Mouse (Mus musculus) left cerebral cortex, postnatal 4 days (tissue): ENCODE results near the gene Cdhr3. TPM values are rescaled to one million over a fixed set of nuclear protein-coding genes. Genes with fewer than 3 reads are reported as not detected.
A peak's percentile ranks its signal among the peaks of the same experiment; 100 is the strongest.
"Not testable (repeated sequence)": the region's sequence is repeated elsewhere in the genome, so short reads cannot be mapped to it uniquely, and the experiment has no call there.

Experiments
- DNase-seq: peaks from one replicate; pipeline ENCODE4 v3.0.0-alpha.2; 2022
- intact Hi-C: fragments of 180-260 bp; cut with DNase I; formaldehyde crosslinking; loops from one replicate; pipeline ENCODE4 v1.15.1; 2025
- total RNA-seq, 2 experiments: library from RNA; stranded (reverse); gene quantifications; 2 replicates each; pipeline ENCODE4 v1.2.3; 2021

Cdhr3 gene
- total RNA-seq, 2 experiments from 2014 or later, result 0.76 to 1.4 TPM

DNA sequence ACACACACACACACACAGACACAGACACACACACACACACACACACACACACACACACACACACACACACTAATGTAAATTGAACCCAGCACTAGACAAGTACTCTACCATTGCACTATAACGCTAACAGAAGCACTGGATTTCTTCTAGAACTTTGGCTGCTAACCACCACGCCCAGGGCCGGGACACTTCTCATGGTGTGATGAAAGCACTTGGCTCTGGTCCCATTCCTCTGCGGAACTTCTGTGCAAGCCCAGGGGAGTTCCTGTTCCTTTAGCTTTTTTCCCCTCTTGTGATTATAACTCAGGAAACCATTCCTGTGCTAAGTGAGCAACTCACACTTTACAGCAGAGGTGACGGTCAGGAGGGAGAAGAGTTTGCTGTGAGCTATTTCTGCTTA is 9.3 kb downstream of the Cdhr3 start:
- intact Hi-C loops, result no loop called here
- DNase-seq, result no peak

DNA sequence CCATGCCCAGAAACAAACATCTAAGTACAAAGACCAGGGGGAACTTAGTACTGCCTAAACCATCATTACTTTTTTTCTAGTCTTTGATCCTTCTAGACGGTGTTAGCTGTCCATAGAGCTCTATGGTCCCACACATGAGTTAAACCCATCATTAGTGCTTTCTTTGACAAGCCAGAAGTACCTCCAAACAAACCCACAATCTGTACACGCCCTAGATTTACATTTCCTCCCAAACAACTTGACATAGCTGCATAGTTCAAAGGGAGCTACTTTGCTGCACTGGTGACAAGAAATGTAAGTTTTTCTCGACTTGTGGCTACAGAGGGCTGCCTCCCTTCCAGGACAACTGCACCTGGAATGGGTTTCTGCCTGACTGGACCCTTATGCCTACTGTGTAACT is 16.4 kb downstream of the Cdhr3 start:
- no peak for DNase-seq
- intact Hi-C loops, result no loop called here

DNA sequence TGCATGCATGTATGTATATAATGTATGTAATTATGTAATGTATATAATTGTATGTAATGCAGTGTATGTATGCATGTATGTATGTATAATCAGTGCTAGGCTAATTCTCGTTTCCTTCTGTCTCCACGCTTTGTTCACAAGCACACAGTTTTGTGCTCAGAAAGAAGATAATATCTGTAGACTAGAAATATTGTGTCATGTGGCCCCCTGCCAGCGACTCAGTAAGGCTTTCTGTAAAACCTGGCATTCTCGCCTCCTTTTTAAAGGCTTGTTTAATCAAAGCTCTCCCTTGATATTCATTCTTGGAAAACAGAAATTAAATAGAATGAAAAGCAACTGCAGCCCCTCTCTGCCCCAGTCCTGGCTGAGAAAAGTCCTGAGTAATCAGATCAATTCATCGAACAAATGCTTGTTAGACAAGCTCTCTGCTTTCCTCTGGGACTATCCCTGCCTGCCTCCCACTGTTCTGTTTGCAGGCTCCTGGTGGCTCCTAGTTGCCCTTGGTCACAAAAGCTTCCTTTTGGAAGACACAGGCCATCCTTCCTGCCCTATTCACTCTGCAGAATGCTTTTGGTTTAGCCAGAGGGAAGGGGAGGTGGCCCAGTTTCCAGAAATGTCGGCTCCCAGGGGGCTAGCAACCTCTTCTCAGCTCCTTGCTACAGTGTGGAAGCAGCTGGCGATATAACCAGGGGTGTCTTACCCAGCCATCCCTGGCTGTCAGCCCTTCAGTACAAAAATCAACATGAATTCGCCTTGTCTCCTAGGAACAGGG is 20.6 kb downstream of the Cdhr3 start:
- DNase-seq, result peak; percentile 39
- intact Hi-C loops, result no loop called here

DNA sequence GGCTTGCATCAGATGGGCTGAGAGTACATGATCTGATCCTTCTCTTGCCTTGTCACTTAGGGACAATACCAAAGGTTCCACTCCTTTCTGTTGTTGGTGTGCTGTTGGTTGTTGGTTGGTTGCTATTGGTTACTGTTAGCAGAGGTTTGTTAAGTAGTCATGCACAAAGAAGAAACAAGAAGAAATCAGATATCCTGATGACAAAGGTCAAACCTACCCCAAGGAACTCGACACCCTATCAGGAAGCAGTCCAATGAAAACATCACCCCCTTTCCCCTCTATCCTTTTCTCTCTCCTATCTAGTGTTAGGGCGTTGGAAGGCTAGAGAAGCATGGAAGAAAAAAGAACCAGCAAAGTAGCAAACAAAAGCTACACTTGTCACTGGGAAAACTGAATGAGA is 23.7 kb downstream of the Cdhr3 start:
- intact Hi-C loops, result no loop called here
- no peak for DNase-seq

DNA sequence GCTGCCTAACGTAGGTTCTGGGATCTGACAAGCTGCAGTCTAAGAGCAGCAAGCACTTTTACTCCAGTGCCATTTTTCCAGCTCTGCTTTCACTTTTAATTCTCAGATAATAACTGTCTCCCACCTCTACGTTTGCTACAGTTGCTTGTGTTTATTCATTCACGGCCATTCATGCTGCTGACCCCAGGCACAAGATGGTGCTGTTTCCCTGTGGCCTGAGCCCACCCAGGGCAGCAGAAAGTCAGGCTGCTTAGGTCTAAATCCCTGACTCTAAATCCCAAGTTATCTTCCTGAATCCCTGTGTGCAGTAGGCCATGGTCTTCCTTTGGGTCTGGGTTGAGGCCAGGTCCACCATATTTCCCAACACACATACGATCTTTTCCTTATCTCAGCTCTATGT is 26.3 kb downstream of the Cdhr3 start:
- intact Hi-C loops, result no loop called here
- DNase-seq, result no peak

DNA sequence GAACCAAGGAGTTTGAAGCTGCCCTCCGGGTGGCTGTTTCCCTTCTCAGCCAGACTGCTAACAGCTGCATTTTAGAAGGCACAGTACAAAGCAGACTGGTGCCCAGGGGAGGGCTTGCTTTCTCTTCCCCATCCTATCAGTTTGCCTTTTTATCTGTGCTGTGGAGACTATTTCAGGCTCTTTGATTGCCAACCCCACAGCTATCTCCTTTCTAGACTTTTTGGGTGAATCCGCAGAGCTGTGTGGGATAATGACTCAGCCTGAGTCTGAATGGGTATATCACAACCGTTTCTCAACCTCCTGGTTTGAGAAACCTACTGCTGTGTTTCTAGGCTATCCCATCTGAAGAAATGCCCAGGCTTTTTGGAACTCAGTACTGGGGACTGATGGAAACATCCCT is 27.5 kb downstream of the Cdhr3 start:
- no peak for DNase-seq
- intact Hi-C loops, result no loop called here

DNA sequence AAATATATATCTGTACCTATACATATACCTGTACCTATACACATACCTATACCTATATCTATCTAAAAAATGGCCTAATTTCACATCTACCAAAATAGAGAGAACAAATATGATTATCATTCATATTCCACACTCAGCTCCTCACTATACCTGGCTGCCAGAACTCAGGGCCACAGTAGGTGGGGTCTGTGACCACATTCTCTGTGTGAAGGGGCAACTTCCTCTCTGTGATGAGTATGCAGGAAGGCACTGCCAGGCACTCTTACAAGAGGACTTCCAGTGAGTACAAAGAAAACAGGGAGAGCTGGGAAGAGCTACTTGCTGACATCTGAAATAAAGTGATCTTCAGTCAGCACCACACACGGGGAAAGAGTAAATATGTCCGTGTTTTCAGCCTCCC is 28.4 kb downstream of the Cdhr3 start:
- intact Hi-C loops, result no loop called here
- DNase-seq, result no peak

DNA sequence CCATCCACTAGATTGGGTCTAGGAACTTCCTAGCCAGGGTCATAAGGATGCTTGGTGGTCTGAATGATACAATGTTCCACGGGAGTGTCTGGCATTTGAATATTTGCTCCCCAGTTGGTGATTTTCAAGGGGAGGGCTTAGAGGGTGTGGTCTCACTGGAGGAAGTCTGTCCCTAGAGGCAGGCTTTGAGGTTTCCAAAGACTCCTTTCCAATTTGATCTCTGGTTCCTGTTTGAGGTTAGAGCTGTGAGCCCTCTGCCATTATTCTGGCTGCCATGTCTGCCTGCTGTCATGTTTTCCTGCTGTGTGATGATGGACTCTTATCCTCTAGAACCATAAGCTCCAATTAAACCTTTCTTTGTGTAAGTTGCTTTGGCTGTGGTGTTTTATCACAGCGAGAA is 29.4 kb downstream of the Cdhr3 start:
- intact Hi-C loops, result no loop called here
- no peak for DNase-seq

DNA sequence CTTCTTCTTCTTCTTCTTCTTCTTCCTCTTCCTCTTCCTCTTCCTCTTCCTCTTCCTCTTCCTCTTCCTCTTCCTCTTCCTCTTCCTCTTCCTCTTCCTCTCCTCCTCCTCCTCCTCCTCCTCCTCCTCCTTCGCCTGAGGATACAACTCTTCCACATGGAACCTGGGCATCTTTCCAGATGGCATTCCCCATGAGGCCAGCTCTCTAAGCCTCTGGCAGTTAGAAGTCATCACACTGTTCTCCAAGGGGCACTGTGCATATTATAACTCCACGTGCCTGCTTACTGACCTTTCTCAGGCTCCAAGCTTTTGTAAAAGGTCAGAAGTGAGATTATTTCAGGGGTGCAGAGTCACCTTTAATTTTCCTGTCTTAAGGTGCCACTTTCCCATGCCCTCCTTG is 30.3 kb downstream of the Cdhr3 start:
- intact Hi-C loops, result not testable (repeated sequence)
- peak; percentile 29 for DNase-seq

DNA sequence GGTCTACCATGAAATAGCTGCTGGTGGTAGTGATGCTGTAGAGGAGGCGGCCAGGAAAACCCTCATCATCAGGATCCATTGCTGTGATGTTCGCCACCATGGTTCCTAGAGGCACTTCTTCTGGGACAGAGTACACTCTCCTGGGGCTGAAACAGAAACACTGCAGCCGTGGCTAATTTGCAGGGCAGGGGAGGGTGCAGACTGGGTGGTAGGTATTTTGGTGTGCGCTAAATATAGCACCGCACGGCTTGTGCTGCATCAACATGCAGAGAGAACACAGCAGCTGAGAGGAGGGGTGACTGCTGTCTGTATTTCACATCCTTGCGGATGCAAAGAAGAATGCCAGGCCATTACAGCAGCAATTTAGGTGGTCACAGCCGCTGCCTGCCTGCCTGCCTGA is 31.0 kb downstream of the Cdhr3 start:
- DNase-seq, result no peak
- intact Hi-C loops, result no loop called here

DNA sequence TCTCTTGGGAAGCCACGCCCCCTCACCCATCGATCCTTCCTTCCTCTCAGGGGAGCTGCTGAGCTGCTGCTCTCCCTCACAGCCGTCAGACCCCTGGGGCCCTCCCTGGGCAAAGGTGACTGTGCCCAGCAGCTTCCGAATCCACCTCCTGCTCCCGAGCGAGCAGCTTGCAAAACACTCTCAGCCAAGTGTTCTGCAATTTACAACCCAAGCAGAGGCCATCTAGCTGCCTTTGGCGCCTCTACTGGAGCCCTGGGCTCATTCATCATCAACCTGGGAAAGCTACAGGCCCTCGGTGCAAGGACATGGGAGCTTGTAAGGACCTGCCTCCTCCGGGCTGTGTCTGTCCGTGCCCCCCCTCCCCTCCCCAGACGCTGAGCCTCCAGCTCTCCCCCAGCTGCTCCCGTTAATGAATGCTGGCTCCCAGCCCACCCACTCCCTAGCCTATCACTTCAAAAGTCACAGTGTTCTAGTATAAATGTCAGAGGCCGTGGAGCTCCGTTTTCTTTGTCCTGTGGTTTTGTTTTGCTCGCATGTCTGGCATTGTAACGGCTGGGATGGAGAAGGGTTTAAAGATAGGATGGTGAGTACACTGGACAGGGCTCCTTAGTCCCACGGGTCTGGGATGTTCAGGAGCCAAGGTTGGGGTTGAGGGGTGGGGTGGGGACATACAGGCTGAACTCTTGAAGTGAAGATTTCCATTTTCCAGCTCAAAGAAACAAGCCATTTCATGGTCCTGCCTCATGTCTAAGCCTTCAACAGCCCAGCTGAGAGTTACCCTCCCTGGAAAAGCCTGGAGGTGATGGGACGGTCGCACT is 35.2 kb downstream of the Cdhr3 start:
- DNase-seq, result peak; percentile 79
- intact Hi-C loops, result no loop called here

DNA sequence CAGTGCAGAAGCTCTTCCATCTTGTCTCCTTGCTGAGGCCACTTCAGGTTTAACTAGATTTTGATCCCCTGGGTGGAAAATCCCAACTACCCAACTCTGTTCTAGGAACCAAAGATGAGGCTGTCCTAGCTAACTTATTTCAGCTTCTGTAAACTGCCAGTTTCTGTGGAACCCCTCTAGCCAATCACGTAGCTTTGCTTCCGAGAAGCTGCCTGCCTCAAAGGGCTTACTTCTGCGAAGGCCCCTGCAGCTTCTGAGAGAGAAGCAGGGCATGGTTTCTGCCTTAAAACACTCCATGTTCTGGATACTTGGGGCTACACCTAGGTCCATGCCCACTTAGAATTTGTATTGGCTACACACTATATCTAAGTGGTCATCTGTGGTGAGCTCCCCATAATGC is 36.1 kb downstream of the Cdhr3 start:
- intact Hi-C loops, result no loop called here
- DNase-seq, result no peak

DNA sequence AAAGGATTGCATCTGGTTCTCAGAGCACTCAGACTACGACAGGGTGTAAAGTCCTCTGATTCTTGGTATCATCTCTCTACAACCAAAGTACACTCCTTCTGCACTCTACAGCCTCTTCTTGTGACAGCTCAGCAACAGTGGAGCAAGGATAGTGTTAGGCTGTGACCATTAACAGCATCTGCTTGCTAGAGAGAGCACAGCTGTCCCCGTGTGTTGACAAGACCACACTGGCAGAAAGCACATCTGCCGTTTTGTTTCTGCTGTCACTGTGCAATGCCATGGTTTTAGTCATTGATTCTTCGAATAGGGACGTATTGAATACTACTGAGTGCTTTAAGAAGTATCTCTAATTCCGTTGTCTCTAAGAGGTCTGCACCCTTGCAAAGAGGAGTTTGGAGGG is 36.6 kb downstream of the Cdhr3 start:
- intact Hi-C loops, result no loop called here

DNA sequence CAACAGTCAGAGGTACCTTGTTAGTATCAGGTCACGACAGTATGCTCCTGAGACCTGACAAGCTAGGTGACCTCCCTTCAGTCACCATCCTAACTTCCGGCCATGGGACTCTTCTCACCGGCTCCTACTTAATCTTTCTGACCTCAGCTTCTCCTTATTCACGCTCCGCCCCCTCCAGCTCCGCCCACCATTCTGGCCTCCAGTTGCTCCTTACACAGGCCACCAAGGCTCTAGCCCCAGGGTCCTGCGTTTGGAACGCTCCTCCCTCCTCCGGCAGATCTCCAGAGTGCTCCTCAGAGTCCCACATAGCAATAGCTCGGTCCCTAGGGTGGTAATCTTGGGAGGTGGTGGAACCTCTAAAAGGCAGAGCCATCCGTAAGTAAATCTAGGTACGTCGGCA is 38.9 kb downstream of the Cdhr3 start:
- intact Hi-C loops, result no loop called here
- DNase-seq, result no peak

More for the DNA sequence above, 36.6 kb downstream of the Cdhr3 start:
- no peak for DNase-seq

DNA sequence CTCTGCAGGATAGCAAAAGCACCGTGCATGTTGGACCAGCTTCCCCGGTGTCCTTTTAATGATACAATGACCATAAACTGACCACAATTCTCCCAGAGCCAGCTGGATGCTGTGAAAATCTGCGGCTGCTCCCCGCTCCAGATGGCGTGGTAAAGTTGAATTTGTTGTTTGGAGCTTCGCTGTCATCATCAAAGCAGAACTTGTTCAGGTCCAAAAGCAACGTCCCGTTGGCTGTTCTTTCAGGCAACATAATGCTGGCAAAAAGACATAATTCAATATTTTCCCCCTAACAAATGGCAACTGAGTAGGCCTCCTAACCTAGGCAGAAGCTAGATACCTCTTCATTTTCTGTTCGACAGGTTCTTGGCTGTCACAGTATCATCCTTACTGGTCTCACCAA is 39.4 kb downstream of the Cdhr3 start:
- no peak for DNase-seq

DNA sequence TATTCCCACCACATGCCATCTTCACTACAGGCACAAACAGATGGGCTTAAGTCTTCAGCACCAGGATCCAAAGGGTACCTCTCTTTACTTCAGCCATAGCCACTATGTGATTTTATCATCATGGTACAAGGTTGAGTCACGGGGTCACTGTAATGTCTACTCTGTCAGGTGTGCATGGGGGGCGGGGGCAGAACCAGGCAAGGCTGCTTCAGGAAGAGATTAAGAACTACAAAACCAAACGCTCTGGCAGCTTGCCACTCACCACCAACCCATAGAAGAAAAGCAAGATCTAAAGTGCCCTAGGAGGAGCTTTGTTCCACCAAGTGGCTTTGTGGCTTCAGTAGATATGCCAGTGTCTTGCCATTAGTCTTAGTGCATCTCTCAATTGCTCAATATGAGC is 44.3 kb downstream of the Cdhr3 start:
- DNase-seq, result no peak
- intact Hi-C loops, result no loop called here

More for the DNA sequence above, 39.4 kb downstream of the Cdhr3 start:
- intact Hi-C loops, result no loop called here

DNA sequence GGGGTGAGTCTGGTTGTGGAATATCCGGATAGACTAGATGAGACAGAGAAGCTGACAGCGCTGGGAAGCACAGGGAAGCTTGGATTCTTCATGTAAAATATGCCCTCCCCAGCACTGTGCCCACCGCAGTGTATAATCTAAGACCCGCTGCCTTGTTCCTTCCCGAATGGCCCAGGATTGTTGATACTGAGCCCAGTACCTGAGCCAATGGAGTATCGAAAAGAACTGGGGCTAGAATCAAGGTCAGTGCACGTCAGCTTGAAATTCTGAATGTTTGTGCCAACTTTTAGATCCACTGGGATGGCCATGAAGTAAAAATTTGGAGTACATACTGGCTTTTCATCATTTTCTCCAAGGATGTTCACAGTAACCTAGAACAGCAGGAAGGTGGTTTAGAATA is 46.2 kb downstream of the Cdhr3 start:
- DNase-seq, result no peak
- intact Hi-C loops, result no loop called here

DNA sequence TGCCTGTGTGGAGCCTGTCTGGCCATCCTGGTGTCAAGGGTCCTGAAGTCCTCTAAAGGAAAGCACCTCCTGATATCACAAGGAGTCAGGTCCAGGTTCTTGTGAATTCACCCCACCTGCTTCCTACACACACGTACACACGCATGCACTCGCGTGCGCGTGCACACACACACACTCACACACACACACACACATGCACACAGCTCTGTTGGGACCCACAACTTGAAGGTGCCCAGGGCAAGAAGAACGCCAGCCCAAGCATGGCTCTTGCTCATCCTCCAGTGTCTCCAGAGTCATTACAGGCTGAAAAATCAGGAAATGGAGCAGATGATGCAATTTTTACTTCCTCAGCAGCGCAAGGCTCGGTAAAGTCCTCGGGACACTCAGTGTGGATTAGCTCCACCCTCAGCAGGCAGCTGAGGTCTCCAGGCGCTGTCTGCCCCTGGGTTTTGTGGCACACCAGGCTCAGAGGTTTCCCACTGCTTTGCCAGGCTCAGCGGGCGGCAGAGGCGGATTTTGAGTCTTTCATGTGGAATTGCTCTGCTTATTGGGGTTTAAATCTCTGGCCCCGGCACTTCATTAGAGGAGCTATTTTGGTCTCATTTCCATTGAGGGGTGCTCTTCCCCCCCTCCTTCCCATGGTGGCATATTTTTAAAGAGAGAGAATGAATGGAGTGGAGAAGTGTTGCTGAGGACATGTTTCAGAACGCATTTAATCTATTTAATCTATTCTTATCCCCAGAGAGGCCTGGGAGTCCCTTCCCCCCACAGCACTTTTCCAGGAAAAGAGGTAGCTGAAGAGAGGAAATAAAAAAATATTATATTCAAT is 46.9 kb downstream of the Cdhr3 start:
- intact Hi-C loops, result no loop called here
- no peak for DNase-seq

DNA sequence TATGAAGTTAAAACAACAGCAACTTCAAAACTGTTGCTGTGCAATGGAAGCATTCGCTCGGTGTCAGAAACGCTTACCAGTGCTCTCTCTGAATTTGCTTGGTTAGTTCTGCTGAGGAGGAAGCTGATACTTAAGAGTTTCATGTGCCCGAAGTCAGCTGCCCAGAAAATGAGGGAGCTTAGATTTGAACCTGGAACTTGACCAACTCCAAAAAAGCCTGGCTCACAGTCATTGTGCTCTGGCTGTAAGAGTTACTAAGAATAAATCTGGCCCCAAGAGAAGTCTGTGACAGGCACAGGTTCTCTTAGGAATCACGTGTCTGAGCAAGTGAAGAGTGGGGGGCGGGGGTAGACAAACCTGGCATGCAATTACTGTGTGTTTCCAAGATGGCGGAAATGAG is 51.2 kb downstream of the Cdhr3 start:
- no peak for DNase-seq
- intact Hi-C loops, result no loop called here

DNA sequence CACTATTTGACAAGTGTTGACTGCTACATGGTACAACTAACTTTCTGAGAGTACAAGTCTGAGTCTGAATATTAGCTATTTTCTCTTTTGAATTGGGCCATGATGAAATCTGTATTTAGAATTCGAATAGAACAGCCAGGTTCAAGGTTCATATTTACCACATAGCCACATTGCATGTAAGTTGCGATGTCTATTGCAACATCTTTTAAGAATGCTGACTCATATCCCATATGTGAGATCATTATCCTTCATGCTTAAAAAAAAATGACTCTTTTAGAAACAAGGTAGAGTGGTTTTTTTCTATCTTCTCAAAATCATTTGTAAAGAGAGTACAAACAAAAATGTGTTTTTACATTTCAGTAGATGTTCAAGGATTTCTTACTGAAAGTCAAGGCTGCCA is 51.9 kb downstream of the Cdhr3 start:
- DNase-seq, result no peak

DNA sequence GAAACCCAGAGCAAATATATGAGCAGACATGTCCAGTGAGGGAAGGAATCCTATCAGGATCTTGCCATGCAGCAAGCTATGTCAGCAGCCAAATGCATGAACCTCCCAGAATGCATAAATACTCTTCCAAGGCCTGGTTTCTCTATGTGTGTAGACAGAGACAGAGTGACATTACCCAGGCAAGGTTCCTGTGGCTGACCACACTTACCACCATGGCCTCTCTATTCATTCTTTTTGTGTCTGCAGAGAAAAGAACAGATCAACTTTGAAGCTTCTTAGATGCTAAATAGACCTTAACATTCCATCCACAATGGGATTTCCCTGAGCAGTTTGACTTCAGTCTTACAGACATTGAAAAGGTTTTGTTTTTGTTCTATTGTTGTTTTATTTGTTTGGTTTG is 54.0 kb downstream of the Cdhr3 start:
- DNase-seq, result no peak
- intact Hi-C loops, result loop anchor here (10.0 kb wide), 1 partner anchor 106 kb away; the partner anchor contains the start of gene Atxn7l1

More for the DNA sequence above, 51.9 kb downstream of the Cdhr3 start:
- intact Hi-C loops, result no loop called here
